Mouse (Mus musculus) retina, adult 2 months (tissue): ENCODE measurements at regions not wholly inside any gene's neighbourhood (a gene's known extent, or its start where the extent isn't known, plus 50 kb on each side); places are given as distances from the start of the nearest gene placed in this dataset.
"Not testable (repeated sequence)": the region's sequence is repeated elsewhere in the genome, so short reads cannot be mapped to it uniquely, and the experiment has no call there.

Experiments used
- DNase-seq: peaks from one replicate; pipeline ENCODE4 v3.0.0-alpha.2; 2012; ENCODE audit warnings: low read depth, low spot score

DNA sequence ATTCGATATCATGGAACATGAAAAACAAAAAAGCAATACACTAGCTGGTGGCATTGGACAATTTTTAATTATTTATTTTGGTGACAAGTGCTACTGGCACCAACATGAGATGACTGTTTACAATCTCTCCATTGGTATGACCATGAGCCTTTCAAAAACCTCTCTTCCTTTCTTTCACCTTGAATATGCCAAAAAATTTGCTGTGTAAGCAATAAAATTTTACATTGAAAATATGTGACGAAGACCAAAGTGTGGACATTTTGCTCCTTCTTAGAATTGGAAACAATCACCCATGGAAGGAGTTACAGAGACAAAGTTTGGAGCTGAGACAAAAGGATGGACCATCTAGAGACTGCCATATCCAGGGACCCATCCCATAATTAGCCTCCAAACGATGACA is 83.4 kb upstream of the Gm49339 start:
- not testable (repeated sequence) for DNase-seq

DNA sequence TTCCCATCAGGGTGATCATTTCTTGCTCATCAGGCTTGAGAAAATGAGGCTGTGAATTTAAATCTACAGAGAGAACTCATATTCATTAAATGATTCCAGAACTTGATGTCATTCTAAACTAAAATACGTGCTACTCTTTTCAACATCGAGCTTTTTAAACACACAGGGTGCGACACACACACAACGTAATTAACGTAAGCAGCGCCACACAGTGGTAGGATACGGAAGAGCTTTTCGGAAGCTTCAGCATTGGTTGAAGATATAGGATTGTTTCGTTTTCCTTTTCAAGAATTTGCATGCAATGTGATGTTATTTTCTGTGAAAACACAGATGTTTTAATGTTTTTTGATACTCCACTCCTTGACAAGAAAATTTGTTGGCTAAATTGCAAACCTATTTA is 75.3 kb upstream of the Gm49339 start:
- DNase-seq, result peak; percentile 9

DNA sequence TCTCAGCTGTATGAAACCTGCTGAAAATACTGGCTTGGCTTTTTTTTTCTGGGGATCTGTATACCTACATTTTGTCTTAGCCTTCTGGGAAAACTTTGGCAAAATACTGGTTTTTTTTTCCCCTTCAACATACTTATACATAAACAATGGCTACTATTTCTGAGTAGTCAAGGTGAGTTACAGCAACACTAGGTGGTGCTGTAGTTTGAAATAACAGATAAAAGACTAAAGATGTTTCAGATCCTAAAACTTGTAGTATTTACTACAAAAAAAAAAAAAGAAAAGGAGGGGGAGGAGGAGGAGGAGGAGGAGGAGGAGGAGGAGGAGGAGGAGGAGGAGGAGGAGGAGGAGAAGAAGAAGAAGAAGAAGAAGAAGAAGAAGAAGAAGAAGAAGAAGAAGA is 67.6 kb upstream of the Gm49339 start:
- no peak for DNase-seq

DNA sequence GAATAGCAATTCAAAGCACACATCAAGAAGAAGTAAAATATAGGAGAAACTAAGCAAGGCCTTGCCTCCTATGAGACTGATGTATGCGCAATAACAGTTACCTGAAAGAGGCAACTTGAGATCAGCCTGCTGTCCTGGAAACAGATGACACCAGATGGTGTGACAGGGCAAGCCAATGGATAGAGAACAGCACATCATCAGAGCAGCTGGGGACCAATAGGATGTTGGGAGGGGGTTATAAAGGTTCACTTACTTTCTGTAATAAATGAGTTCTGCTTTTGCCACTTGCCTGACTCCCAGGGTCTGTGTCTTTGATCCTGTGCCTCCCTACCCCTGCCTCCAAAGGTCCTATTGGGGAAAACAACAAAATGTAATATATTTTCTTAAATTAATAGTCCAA is 65.9 kb upstream of the Gm49339 start:
- no peak for DNase-seq

DNA sequence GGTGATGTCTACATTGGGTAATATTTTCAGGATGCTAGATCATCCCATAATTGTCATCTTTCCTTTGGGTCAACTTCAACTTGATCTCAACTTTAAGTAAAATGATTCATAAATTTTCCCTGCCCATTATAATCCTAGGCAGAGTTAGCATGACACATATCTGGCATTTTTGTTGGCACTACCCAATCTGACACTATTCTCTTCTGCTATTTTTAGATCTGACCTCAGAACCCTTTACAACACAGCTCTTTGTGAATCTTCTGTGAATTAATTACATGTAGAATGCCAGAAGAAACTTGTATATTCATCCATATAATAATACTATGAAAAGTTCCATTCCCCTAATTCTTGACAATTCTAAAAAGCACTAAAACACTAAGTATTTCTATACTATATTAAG is 63.7 kb upstream of the Gm49339 start:
- DNase-seq, result no peak

DNA sequence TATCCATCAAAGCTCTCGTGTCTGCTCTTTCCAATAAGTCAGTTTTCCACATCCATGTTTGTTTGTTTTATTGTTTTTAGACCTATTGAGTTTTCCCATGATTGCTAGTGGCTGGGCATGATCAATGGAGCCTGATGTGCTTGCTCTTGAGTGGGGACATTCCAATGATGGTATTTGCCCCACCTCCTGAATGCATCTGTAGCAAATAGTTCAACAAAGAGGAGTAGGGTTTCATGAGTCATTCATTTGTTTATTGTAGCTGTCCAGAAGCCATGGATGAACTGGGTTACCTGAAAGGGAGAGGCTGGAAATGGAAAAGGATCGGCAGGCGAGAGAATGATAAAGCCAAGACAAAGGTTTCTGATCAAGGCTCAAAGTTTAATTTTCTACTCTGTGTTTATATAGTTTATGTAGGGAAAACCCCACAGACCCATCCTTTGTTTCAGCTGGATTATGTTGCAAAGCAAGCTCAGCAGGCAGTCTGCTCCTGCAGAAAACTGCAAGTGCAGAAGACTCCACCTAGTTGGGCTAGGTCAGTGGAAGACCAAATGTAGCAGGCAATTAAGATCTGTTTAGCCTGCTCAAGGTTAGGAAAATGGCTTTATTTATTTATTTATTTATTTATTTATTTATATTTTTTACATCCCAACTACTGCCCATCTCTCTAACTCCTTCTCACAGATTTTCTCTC is 63.0 kb upstream of the Gm49339 start:
- DNase-seq, result no peak

DNA sequence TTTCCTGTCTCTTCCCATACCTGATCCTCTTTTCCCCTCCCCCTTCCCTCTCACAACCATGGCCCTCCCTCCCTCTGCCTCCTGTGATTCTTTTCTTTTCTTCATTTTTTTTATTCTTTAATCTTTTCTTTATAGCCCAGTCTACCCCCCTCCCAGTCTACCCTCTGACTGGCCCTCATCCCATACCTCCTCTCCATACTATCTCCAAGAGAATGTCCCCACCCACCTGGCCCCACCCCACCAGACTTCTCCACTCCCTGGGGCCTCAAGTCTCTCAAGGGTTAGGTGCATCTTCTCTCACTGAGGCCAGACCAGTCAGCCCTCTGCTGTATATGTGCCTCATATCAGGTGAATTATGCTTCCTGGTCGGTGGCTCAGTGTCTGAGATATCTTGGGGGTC is 61.9 kb upstream of the Gm49339 start:
- no peak for DNase-seq

DNA sequence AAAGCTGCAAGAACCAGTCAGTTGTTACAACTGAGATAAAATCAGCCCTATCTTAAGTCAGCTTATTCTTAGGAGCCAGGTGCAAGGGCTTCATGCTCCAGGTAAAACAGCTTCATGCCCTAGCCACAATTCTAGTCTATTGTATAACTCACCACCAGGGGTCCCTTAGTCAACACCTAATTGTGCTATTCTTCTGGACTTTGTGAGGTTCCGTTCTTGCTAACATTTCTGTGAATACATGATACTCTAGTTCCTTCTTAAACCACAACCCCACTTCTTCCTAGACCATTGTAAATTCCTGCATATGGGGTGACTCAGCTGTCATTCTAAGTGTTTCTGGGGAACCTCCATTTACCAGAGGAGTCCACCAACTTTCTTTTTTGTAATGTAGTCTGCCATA is 57.9 kb upstream of the Gm49339 start:
- DNase-seq, result no peak
